Mouse (Mus musculus): ENCODE measurements around the gene Ano5.

- TF ChIP-seq CTCF (IDR thresholded peaks at IDR 0.05) (no peak), EP300 (IDR thresholded peaks at IDR 0.05) (no peak)
Observed at GRCm38 (mm10) chr7:51624336-51624897, 113.6 kb downstream of the Ano5 start.

Measured in lung, postnatal 0 days (tissue).